Mouse (Mus musculus) limb, embryonic 14.5 days (tissue): Measurements from ENCODE around the gene Lta. TPM values are rescaled to one million over a fixed set of nuclear protein-coding genes. Genes with fewer than 3 reads are reported as not detected.
A peak's percentile ranks its signal among the peaks of the same experiment; 100 is the strongest.

Experiments used
- ATAC-seq: fragments of 200-750 bp; cut with Nextera tagmentation; 2 replicates; pipeline ENCODE4 v1.8.0; 2017; ENCODE audit warnings: low read depth, moderate number of reproducible peaks, moderate TSS enrichment; ENCODE audit not compliant: low FRiP score
- DNase-seq: peaks from one replicate; pipeline ENCODE4 v3.0.0-alpha.2; 2015; ENCODE audit warnings: low spot score
- H3K27ac ChIP-seq: fragments of 300-500 bp; sonication (generic); replicated peaks from 2 replicates; pipeline ENCODE4 v1.5.1; 2014; ENCODE audit warnings: low read depth, mild to moderate bottlenecking, low read length, moderate library complexity, mixed read lengths
- H3K27me3 ChIP-seq: fragments of 300-500 bp; sonication (generic); 2 replicates; pipeline ENCODE4 v1.6.1; 2014; ENCODE audit warnings: low read length, mixed read lengths; ENCODE audit not compliant: control insufficient read depth, insufficient read depth
- H3K36me3 ChIP-seq: fragments of 300-500 bp; sonication (generic); 2 replicates; pipeline ENCODE4 v1.6.1; 2014; ENCODE audit warnings: mild to moderate bottlenecking, low read length, moderate library complexity, mixed read lengths; ENCODE audit not compliant: control insufficient read depth, insufficient read depth
- H3K4me1 ChIP-seq: fragments of 300-500 bp; sonication (generic); 2 replicates; pipeline ENCODE4 v1.6.1; 2014; ENCODE audit warnings: antibody characterized with exemption, low read length, mixed read lengths; ENCODE audit not compliant: control insufficient read depth, insufficient read depth
- H3K4me2 ChIP-seq: fragments of 300-500 bp; sonication (generic); replicated peaks from 2 replicates; pipeline ENCODE4 v1.6.1; 2014; ENCODE audit warnings: low read depth, mild to moderate bottlenecking, low read length, moderate library complexity; ENCODE audit not compliant: severe bottlenecking
- H3K4me3 ChIP-seq: fragments of 300-500 bp; sonication (generic); replicated peaks from 2 replicates; pipeline ENCODE4 v1.5.1; 2014; ENCODE audit warnings: low read length
- H3K9ac ChIP-seq: fragments of 300-500 bp; sonication (generic); 2 replicates; pipeline ENCODE4 v1.6.1; 2014; ENCODE audit warnings: mild to moderate bottlenecking, low read depth, low read length, moderate library complexity; ENCODE audit not compliant: severe bottlenecking
- H3K9me3 ChIP-seq: fragments of 300-500 bp; sonication (generic); 2 replicates; pipeline ENCODE4 v1.6.1; 2016; ENCODE audit warnings: low read length; ENCODE audit not compliant: control insufficient read depth
- POLR2A ChIP-seq: fragments of 200-500 bp; IDR thresholded peaks from 2 replicates; pipeline ENCODE4 v1.8.0; 2012; ENCODE audit warnings: inconsistent platforms, mild to moderate bottlenecking, moderate library complexity, borderline replicate concordance; ENCODE audit not compliant: insufficient read depth, insufficient read length; ENCODE audit errors: extremely low read depth
- WGBS: fragments of 180-500 bp; shearing (Covaris S2); extraction: QIAGEN DNeasy Blood & Tissue Kit; methylation state at CpG from one replicate; pipeline ENCODE4 v1.1.7; 2014; 5-methylcytosine and 5-hydroxymethylcytosine counted together
- microRNA-seq: library from miRNA; unstranded; fragments of <30 nt; microRNA quantifications from one replicate; pipeline ENCODE4, GENCODE M21; 2016
- polyA plus RNA-seq, 2 experiments: library from polyadenylated mRNA; depleted of rRNA in 1 of 2; stranded (reverse) in 1 of 2; unstranded in 1 of 2; fragments of >200 nt; fragmentation: Nextera tagmentation in 1 of 2; extraction: Ambion mirVana in 1 of 2; gene quantifications; 2 replicates each; pipeline versions ENCODE4 v1.2.1 to v1.2.3; 2012 to 2014

Gene Lta
- polyA plus RNA-seq, 2 experiments: 0.39 TPM; not detected in 1

DNA sequence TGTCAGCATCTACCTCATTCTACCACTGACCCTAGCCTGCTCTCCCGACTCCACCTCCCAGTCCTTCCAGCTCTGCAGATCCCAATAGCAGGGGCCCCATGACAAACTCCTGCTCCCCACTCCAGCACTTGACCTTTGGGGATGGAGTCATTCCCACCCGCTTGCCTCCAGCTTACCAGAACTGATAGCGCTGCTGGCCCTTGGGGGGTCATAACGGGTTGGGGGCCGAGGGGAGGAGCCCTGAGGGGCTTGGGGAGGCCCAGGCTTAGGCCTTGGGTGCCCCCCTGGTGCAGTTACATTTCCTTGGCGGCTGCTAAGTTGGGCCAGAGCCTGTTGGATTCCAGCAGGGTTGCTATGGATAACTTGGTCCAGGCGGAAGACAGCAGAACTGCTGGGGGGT is 50.5 kb downstream of the Lta start:
- no peak for TF ChIP-seq POLR2A
- ATAC-seq (no peak), DNase-seq (no peak)
- Histone ChIP-seq H3K27me3 (no peaks in the 10 kb centered on the region), H3K36me3 (peaks cover 99% of the 10 kb centered on the region), H3K4me1 (no peaks in the 10 kb centered on the region), H3K9ac (0 out of 2 replicates have a peak overlapping the region, but pooled peaks have one; percentile 25), H3K9me3 (no peaks in the 10 kb centered on the region), H3K27ac (no peak overlapping the region), H3K4me2 (no peak overlapping the region), H3K4me3 (no peak overlapping the region)
- WGBS: 84% methylated on average over 7 of the region's 7 CpGs

DNA sequence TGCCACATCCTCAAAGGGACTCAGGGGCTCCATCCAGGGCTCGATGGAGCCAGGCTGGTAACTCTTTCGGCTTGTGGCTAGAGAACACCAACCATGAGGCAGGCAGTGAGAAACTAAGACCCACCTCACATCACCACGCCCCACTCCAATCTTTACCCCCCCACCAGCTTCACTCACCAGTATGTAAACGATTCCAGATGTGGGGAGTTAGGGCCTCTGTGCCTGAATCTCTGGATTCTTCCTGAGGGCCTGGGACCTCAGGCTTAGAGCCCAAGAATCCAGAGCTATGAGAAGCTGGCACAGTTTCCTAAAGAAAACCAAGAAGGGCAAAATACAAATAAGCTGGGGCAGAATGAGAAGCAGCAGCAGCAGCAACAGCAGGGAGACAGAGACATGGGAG is 51.2 kb downstream of the Lta start:
- no peak overlapping the region for H3K27ac ChIP-seq
- DNase-seq (no peak), ATAC-seq (no peak)
- no peaks in the 10 kb centered on the region for H3K27me3 ChIP-seq
- H3K9ac ChIP-seq: 0 out of 2 replicates have a peak overlapping the region, but pooled peaks have one; percentile 25
- H3K9me3 ChIP-seq: no peaks in the 10 kb centered on the region
- H3K4me3 ChIP-seq: no peak overlapping the region
- no peak for TF ChIP-seq POLR2A
- WGBS: 63% methylated on average over 4 of the region's 4 CpGs
- H3K36me3 ChIP-seq: peaks cover 99% of the 10 kb centered on the region
- no peaks in the 10 kb centered on the region for H3K4me1 ChIP-seq
- no peak overlapping the region for H3K4me2 ChIP-seq

Small RNA genes within 50 kb of the gene (microRNA-seq; reads per million reads assigned to microRNA genes)
- not detected for gene Mir6973a
- gene Mir6974: not detected
- 1.8 reads per million for gene Mir6975
- not detected for gene Mir8094

Other genes with a start within 250 kb of the Lta start
Only the 30 nearest of the 39 such genes appear.
- gene Sapcd1, start 177.3 kb downstream of the Lta start, polyA plus RNA-seq (2012; rRNA removed): 12.0 and 15.2 TPM in 2 replicates
- gene Sapcd1, start 177.3 kb downstream of the Lta start, polyA plus RNA-seq (2014; fragmentation: Nextera tagmentation; extraction: Ambion mirVana): 12.5 and 13.7 TPM in 2 replicates
- gene Msh5, start 158.6 kb downstream of the Lta start, polyA plus RNA-seq (2012; rRNA removed): 6.4 and 6.5 TPM in 2 replicates
- gene Msh5, start 158.6 kb downstream of the Lta start, polyA plus RNA-seq (2014; fragmentation: Nextera tagmentation; extraction: Ambion mirVana): 3.4 and 3.5 TPM in 2 replicates
- 229 and 236 TPM in 2 replicates for gene Clic1, start 155.4 kb downstream of the Lta start, polyA plus RNA-seq (2012; rRNA removed)
- gene Clic1, start 155.4 kb downstream of the Lta start, polyA plus RNA-seq (2014; fragmentation: Nextera tagmentation; extraction: Ambion mirVana): 103 and 108 TPM in 2 replicates
- gene Ddah2, start 146.3 kb downstream of the Lta start, polyA plus RNA-seq (2012; rRNA removed): 271 and 326 TPM in 2 replicates
- gene Ddah2, start 146.3 kb downstream of the Lta start, polyA plus RNA-seq (2014; fragmentation: Nextera tagmentation; extraction: Ambion mirVana): 358 and 403 TPM in 2 replicates
- 3.4 and 5.5 TPM in 2 replicates for gene Ly6g6c, start 140.0 kb downstream of the Lta start, polyA plus RNA-seq (2012; rRNA removed)
- gene Ly6g6c, start 140.0 kb downstream of the Lta start, polyA plus RNA-seq (2014; fragmentation: Nextera tagmentation; extraction: Ambion mirVana): 10.4 and 22.3 TPM in 2 replicates
- gene Mpig6b, start 139.2 kb downstream of the Lta start, polyA plus RNA-seq (2012; rRNA removed): 0.45 and 0.47 TPM in 2 replicates
- 0.64 and 1.3 TPM in 2 replicates for gene Mpig6b, start 139.2 kb downstream of the Lta start, polyA plus RNA-seq (2014; fragmentation: Nextera tagmentation; extraction: Ambion mirVana)
- gene Ly6g6e, start 128.4 kb downstream of the Lta start, polyA plus RNA-seq (2012; rRNA removed): 14.2 and 14.8 TPM in 2 replicates
- 18.0 and 28.4 TPM in 2 replicates for gene Ly6g6e, start 128.4 kb downstream of the Lta start, polyA plus RNA-seq (2014; fragmentation: Nextera tagmentation; extraction: Ambion mirVana)
- gene Ly6g6d, start 127.3 kb downstream of the Lta start, polyA plus RNA-seq (2012; rRNA removed): 1.3 and 2.3 TPM in 2 replicates
- gene Ly6g6d, start 127.3 kb downstream of the Lta start, polyA plus RNA-seq (2014; fragmentation: Nextera tagmentation; extraction: Ambion mirVana): 2.0 TPM in 1 of 2 replicates, not detected in the other
- gene Ly6g6f, start 119.7 kb downstream of the Lta start, polyA plus RNA-seq (2012; rRNA removed): 0.14 and 0.73 TPM in 2 replicates
- gene Ly6g6f, start 119.7 kb downstream of the Lta start, polyA plus RNA-seq (2014; fragmentation: Nextera tagmentation; extraction: Ambion mirVana): 0.28 TPM in 1 of 2 replicates, not detected in the other
- 98.6 and 157 TPM in 2 replicates for gene Abhd16a, start 116.1 kb downstream of the Lta start, polyA plus RNA-seq (2012; rRNA removed)
- gene Abhd16a, start 116.1 kb downstream of the Lta start, polyA plus RNA-seq (2014; fragmentation: Nextera tagmentation; extraction: Ambion mirVana): 78.0 and 88.3 TPM in 2 replicates
- gene Ly6g5c, start 97.1 kb downstream of the Lta start, polyA plus RNA-seq (2012; rRNA removed): not detected in 2 replicates
- gene Ly6g5c, start 97.1 kb downstream of the Lta start, polyA plus RNA-seq (2014; fragmentation: Nextera tagmentation; extraction: Ambion mirVana): not detected in 2 replicates
- gene Ly6g5b, start 89.9 kb downstream of the Lta start, polyA plus RNA-seq (2012; rRNA removed): 2.1 and 3.5 TPM in 2 replicates
- 0.59 and 0.68 TPM in 2 replicates for gene Ly6g5b, start 89.9 kb downstream of the Lta start, polyA plus RNA-seq (2014; fragmentation: Nextera tagmentation; extraction: Ambion mirVana)
- gene Gpank1, start 83.9 kb downstream of the Lta start, polyA plus RNA-seq (2012; rRNA removed): 13.6 and 15.1 TPM in 2 replicates
- 17.5 and 20.0 TPM in 2 replicates for gene Gpank1, start 83.9 kb downstream of the Lta start, polyA plus RNA-seq (2014; fragmentation: Nextera tagmentation; extraction: Ambion mirVana)
- gene Csnk2b, start 83.3 kb downstream of the Lta start, polyA plus RNA-seq (2012; rRNA removed): 181 and 250 TPM in 2 replicates
- gene Csnk2b, start 83.3 kb downstream of the Lta start, polyA plus RNA-seq (2014; fragmentation: Nextera tagmentation; extraction: Ambion mirVana): 275 and 308 TPM in 2 replicates
- gene D17H6S53E, start 79.0 kb downstream of the Lta start, polyA plus RNA-seq (2012; rRNA removed): 5.7 and 6.6 TPM in 2 replicates
- gene D17H6S53E, start 79.0 kb downstream of the Lta start, polyA plus RNA-seq (2014; fragmentation: Nextera tagmentation; extraction: Ambion mirVana): 6.4 and 8.2 TPM in 2 replicates
- 1.1 and 1.7 TPM in 2 replicates for gene Apom, start 73.3 kb downstream of the Lta start, polyA plus RNA-seq (2012; rRNA removed)
- 0.26 TPM in 1 of 2 replicates, not detected in the other for gene Apom, start 73.3 kb downstream of the Lta start, polyA plus RNA-seq (2014; fragmentation: Nextera tagmentation; extraction: Ambion mirVana)
- 265 and 361 TPM in 2 replicates for gene Bag6, start 70.2 kb downstream of the Lta start, polyA plus RNA-seq (2012; rRNA removed)
- gene Bag6, start 70.2 kb downstream of the Lta start, polyA plus RNA-seq (2014; fragmentation: Nextera tagmentation; extraction: Ambion mirVana): 76.2 and 82.8 TPM in 2 replicates
- 404 and 512 TPM in 2 replicates for gene Prrc2a, start 40.5 kb downstream of the Lta start, polyA plus RNA-seq (2012; rRNA removed)
- 192 and 196 TPM in 2 replicates for gene Prrc2a, start 40.5 kb downstream of the Lta start, polyA plus RNA-seq (2014; fragmentation: Nextera tagmentation; extraction: Ambion mirVana)
- 4.0 and 4.8 TPM in 2 replicates for gene Aif1, start 29.3 kb downstream of the Lta start, polyA plus RNA-seq (2012; rRNA removed)
- 13.1 and 15.7 TPM in 2 replicates for gene Aif1, start 29.3 kb downstream of the Lta start, polyA plus RNA-seq (2014; fragmentation: Nextera tagmentation; extraction: Ambion mirVana)
- gene Lst1, start 16.9 kb downstream of the Lta start, polyA plus RNA-seq (2012; rRNA removed): 21.8 and 24.4 TPM in 2 replicates
- 23.2 and 29.2 TPM in 2 replicates for gene Lst1, start 16.9 kb downstream of the Lta start, polyA plus RNA-seq (2014; fragmentation: Nextera tagmentation; extraction: Ambion mirVana)
- 1.7 and 3.0 TPM in 2 replicates for gene Ltb, start 10.9 kb downstream of the Lta start, polyA plus RNA-seq (2012; rRNA removed)
- 1.1 and 1.4 TPM in 2 replicates for gene Ltb, start 10.9 kb downstream of the Lta start, polyA plus RNA-seq (2014; fragmentation: Nextera tagmentation; extraction: Ambion mirVana)
- gene Tnf, start 3.3 kb downstream of the Lta start, polyA plus RNA-seq (2012; rRNA removed): 1.1 and 1.3 TPM in 2 replicates
- 0.28 and 0.73 TPM in 2 replicates for gene Tnf, start 3.3 kb downstream of the Lta start, polyA plus RNA-seq (2014; fragmentation: Nextera tagmentation; extraction: Ambion mirVana)
- 0.26 TPM in 1 of 2 replicates, not detected in the other for gene Gm16181, start 15.5 kb upstream of the Lta start, polyA plus RNA-seq (2012; rRNA removed)
- not detected in 2 replicates for gene Gm16181, start 15.5 kb upstream of the Lta start, polyA plus RNA-seq (2014; fragmentation: Nextera tagmentation; extraction: Ambion mirVana)
- gene Atp6v1g2, start 28.3 kb upstream of the Lta start, polyA plus RNA-seq (2012; rRNA removed): 11.2 and 12.0 TPM in 2 replicates
- 3.6 and 4.9 TPM in 2 replicates for gene Atp6v1g2, start 28.3 kb upstream of the Lta start, polyA plus RNA-seq (2014; fragmentation: Nextera tagmentation; extraction: Ambion mirVana)
- gene Nfkbil1, start 30.4 kb upstream of the Lta start, polyA plus RNA-seq (2012; rRNA removed): 17.0 and 19.6 TPM in 2 replicates
- 4.9 and 5.9 TPM in 2 replicates for gene Nfkbil1, start 30.4 kb upstream of the Lta start, polyA plus RNA-seq (2014; fragmentation: Nextera tagmentation; extraction: Ambion mirVana)
- 877 and 1,003 TPM in 2 replicates for gene Ddx39b, start 36.4 kb upstream of the Lta start, polyA plus RNA-seq (2012; rRNA removed)
- 416 and 445 TPM in 2 replicates for gene Ddx39b, start 36.4 kb upstream of the Lta start, polyA plus RNA-seq (2014; fragmentation: Nextera tagmentation; extraction: Ambion mirVana)
- gene H2-D1, start 57.4 kb upstream of the Lta start, polyA plus RNA-seq (2012; rRNA removed): 26.0 and 27.2 TPM in 2 replicates
- gene H2-D1, start 57.4 kb upstream of the Lta start, polyA plus RNA-seq (2014; fragmentation: Nextera tagmentation; extraction: Ambion mirVana): 49.3 and 53.9 TPM in 2 replicates
- gene H2-Q1, start 115.1 kb upstream of the Lta start, polyA plus RNA-seq (2012; rRNA removed): 0.01 and 0.05 TPM in 2 replicates
- not detected in 2 replicates for gene H2-Q1, start 115.1 kb upstream of the Lta start, polyA plus RNA-seq (2014; fragmentation: Nextera tagmentation; extraction: Ambion mirVana)
- gene H2-Q2, start 136.9 kb upstream of the Lta start, polyA plus RNA-seq (2012; rRNA removed): 0.16 and 0.41 TPM in 2 replicates
- 0.15 and 0.37 TPM in 2 replicates for gene H2-Q2, start 136.9 kb upstream of the Lta start, polyA plus RNA-seq (2014; fragmentation: Nextera tagmentation; extraction: Ambion mirVana)
- 15.2 and 15.5 TPM in 2 replicates for gene H2-Q4, start 174.3 kb upstream of the Lta start, polyA plus RNA-seq (2012; rRNA removed)
- gene H2-Q4, start 174.3 kb upstream of the Lta start, polyA plus RNA-seq (2014; fragmentation: Nextera tagmentation; extraction: Ambion mirVana): 2.8 and 3.5 TPM in 2 replicates